Mouse (Mus musculus) E14TG2a.4 (cell line): ENCODE data around the gene Gm49416.

Experiments
- CTCF ChIP-seq: conservative IDR thresholded peaks from 2 replicates; pipeline ENCODE4 v1.5.1; 2014; ENCODE audit warnings: low read length
- NANOG ChIP-seq: IDR thresholded peaks from 2 replicates; pipeline ENCODE4 v1.6.1; 2014; ENCODE audit warnings: borderline replicate concordance, low read length, mixed read lengths
- POU5F1 ChIP-seq: IDR thresholded peaks from 2 replicates; pipeline ENCODE4 v1.6.1; 2014; ENCODE audit warnings: low read length, borderline replicate concordance

DNA sequence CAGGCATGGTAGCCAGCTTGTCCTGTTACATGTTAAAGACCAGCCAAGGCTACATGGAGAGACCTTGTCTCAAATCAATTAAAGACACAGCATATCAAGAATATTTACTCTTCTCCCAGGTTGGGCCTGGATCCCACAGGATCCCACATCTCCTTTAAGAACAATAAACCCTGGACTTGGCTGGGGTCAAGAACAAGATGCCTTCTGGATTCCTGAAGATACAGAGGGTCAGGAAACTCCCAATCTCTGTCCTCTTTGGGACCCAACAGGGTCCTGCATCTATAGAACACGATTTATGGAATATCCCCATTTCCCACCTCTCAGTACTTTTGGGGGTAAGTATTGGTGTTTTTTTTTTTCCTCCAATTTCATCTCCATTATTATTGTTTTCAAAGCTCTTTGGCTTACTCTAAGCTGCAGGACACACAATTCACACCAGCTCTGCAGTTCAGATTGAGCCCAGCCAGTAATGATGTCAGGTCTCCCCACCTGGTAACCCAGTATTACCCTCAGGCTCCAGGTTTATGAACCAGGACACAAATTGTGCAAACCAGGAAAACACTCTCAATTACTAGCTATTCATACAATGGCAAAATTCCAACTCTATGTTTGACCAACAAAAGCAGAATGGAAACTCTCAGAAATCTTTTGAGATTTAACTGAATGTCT is 1.7 kb upstream of the Gm49416 start:
- TF ChIP-seq CTCF: no peak
- TF ChIP-seq POU5F1: no peak
- TF ChIP-seq NANOG: no peak
